Mouse (Mus musculus): ENCODE results near the gene Slc1a7.

GRCm38 (mm10) chr4:108016321-108016720, 48.2 kb downstream of the Slc1a7 start:
- TF ChIP-seq CTCF (IDR thresholded peaks at IDR 0.05; ENCODE audit: low read depth) (no peak), EP300 (optimal IDR thresholded peaks at IDR 0.05) (no peak)
